Mouse (Mus musculus) stomach, embryonic 14.5 days (tissue): ENCODE data around the gene Gm10722. TPM values are rescaled to one million over a fixed set of nuclear protein-coding genes. Genes with fewer than 3 reads are reported as not detected.
"Not testable (repeated sequence)": the region's sequence is repeated elsewhere in the genome, so short reads cannot be mapped to it uniquely, and the experiment has no call there.

ENCODE experiments used
- ATAC-seq: fragments of 200-750 bp; cut with Nextera tagmentation; 2 replicates; pipeline ENCODE4 v1.8.0; 2017; ENCODE audit warnings: low read depth, moderate TSS enrichment; ENCODE audit not compliant: insufficient number of reproducible peaks, insufficient read depth, low FRiP score
- H3K27ac ChIP-seq: fragments of 300-500 bp; sonication (generic); 2 replicates; pipeline ENCODE4 v1.5.1; 2014; ENCODE audit warnings: mild to moderate bottlenecking, low read length, moderate library complexity, mixed read lengths
- H3K27me3 ChIP-seq: fragments of 300-500 bp; sonication (generic); 2 replicates; pipeline ENCODE4 v1.6.1; 2014; ENCODE audit warnings: low read length, control low read depth, mixed read lengths; ENCODE audit not compliant: control insufficient read depth, insufficient read depth
- H3K36me3 ChIP-seq: fragments of 300-500 bp; sonication (generic); 2 replicates; pipeline ENCODE4 v1.6.1; 2014; ENCODE audit warnings: mild to moderate bottlenecking, control low read depth, low read length, moderate library complexity, mixed read lengths; ENCODE audit not compliant: control insufficient read depth, insufficient read depth
- H3K4me1 ChIP-seq: fragments of 300-500 bp; sonication (generic); 2 replicates; pipeline ENCODE4 v1.6.1; 2014; ENCODE audit warnings: low read length, control low read depth, mixed read lengths; ENCODE audit not compliant: control insufficient read depth, insufficient read depth
- H3K4me2 ChIP-seq: fragments of 300-500 bp; sonication (generic); replicated peaks from 2 replicates; pipeline ENCODE4 v1.6.1; 2014; ENCODE audit warnings: low read depth, low read length, control low read depth
- H3K4me3 ChIP-seq: fragments of 300-500 bp; sonication (generic); 2 replicates; pipeline ENCODE4 v1.5.1; 2014; ENCODE audit warnings: low read depth, low read length, control low read depth
- H3K9ac ChIP-seq: fragments of 300-500 bp; sonication (generic); replicated peaks from 2 replicates; pipeline ENCODE4 v1.6.1; 2014; ENCODE audit warnings: low read depth, mild to moderate bottlenecking, control low read depth, low read length, moderate library complexity, mixed read lengths
- H3K9me3 ChIP-seq: fragments of 300-500 bp; sonication (generic); 2 replicates; pipeline ENCODE4 v1.6.1; 2016; ENCODE audit warnings: low read depth, low read length, control low read depth; ENCODE audit not compliant: control insufficient read depth
- WGBS: fragments of 180-500 bp; shearing (Covaris S2); extraction: QIAGEN DNeasy Blood & Tissue Kit; methylation state at CpG from one replicate; pipeline ENCODE4 v1.1.7; 2014; 5-methylcytosine and 5-hydroxymethylcytosine counted together
- microRNA-seq: library from miRNA; unstranded; fragments of <30 nt; microRNA quantifications from one replicate; pipeline ENCODE4, GENCODE M21; 2016
- polyA plus RNA-seq: library from polyadenylated mRNA; unstranded; fragments of >200 nt; fragmentation: Nextera tagmentation; extraction: Ambion mirVana; gene quantifications from 2 replicates; pipeline ENCODE4 v1.2.1, GENCODE M21; 2014

Gm10722 gene
- polyA plus RNA-seq, 1 experiment from 2014 or later: not detected

DNA sequence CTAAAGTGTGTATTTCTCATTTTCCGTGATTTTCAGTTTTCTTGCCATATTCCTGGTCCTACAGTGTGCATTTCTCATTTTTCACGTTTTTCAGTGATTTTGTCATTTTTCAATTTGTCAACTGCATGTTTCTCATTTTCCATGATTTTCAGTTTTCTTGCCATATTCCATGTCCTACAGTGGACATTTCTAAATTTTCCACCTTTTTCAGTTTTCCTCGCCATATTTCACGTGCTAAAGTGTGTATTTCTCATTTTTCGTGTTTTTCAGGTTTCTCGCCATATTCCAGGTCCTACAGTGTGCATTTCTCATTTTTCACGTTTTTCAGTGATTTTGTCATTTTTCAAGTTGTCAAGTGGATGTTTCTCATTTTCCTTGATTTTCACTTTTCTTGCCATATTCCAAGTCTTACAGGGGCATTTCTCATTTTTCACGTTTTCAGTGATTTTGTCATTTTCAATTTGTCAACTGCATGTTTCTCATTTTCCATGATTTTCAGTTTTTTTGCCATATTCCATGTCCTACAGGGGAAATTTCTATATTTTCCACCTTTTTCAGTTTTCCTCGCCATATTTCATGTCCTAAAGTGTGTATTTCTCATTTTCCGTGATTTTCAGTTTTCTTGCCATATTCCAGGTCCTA, 30.1 kb downstream of the Gm10722 start:
- not testable (repeated sequence) for H3K4me3 ChIP-seq, H3K36me3 ChIP-seq, H3K9me3 ChIP-seq, H3K27me3 ChIP-seq, H3K4me2 ChIP-seq, H3K4me1 ChIP-seq, H3K9ac ChIP-seq, ATAC-seq, H3K27ac ChIP-seq
- WGBS: 73% methylated on average over 2 of the region's 10 CpGs

DNA sequence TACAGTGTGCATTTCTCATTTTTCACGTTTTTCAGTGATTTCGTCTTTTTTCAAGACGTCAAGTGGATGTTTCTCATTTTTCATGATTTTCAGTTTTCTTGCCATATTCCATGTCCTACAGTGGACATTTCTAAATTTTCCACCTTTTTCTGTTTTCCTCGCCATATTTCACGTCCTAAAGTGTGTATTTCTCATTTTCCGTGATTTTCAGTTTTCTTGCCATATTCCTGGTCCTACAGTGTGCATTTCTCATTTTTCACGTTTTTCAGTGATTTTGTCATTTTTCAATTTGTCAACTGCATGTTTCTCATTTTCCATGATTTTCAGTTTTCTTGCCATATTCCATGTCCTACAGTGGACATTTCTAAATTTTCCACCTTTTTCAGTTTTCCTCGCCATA, 33.6 kb downstream of the Gm10722 start, which contains the start of gene Gm17535:
TSS of gene Gm17535 (plus strand) at position 301 of the 400 bp plus-strand sequence.
- H3K27me3 ChIP-seq, ATAC-seq, H3K27ac ChIP-seq, H3K4me3 ChIP-seq, H3K4me2 ChIP-seq, H3K4me1 ChIP-seq, H3K9ac ChIP-seq, H3K9me3 ChIP-seq, H3K36me3 ChIP-seq: not testable (repeated sequence)
- no CpG with 5 or more reads among the region's 8 CpGs for WGBS

- 72% methylated on average over 6 of the region's 8 CpGs for WGBS
- H3K4me2 ChIP-seq, H3K9me3 ChIP-seq, H3K9ac ChIP-seq, H3K36me3 ChIP-seq, ATAC-seq, H3K4me1 ChIP-seq, H3K27me3 ChIP-seq, H3K27ac ChIP-seq, H3K4me3 ChIP-seq: not testable (repeated sequence)
These were observed 35.9 kb downstream of the Gm10722 start, which contains the start of gene Gm10715 for GRCm38 (mm10) chr9:3036577-3036976. TSS of gene Gm10715 (plus strand) at chr9:3036877.

DNA sequence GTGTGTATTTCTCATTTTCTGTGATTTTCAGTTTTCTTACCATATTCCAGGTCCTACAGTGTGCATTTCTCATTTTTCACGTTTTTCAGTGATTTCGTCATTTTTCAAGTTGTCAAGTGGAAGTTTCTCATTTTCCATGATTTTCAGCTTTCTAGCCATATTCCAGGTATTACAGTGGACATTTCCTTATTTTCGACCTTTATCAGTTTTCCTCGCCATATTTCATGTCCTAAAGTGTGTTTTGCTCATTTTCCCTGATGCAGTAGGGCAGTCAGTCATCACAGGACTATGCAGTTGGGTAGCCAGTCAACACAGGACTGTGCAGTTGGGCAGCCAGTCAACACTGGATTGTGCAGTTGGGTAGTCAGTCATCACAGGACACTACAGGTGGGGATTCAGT, 37.4 kb downstream of the Gm10722 start:
- not testable (repeated sequence) for H3K9ac ChIP-seq, H3K4me3 ChIP-seq, H3K4me1 ChIP-seq, ATAC-seq, H3K36me3 ChIP-seq, H3K27me3 ChIP-seq, H3K27ac ChIP-seq, H3K4me2 ChIP-seq, H3K9me3 ChIP-seq
- WGBS: 62% methylated on average over 4 of the region's 4 CpGs

Small RNAs within 50 kb of the gene (microRNA-seq; reads per million reads assigned to microRNA genes)
- gene Mir101c: not detected

Other genes starting within 250 kb of the Gm10722 start
- not detected in 2 replicates for gene Gm11168, start 2.4 kb downstream of the Gm10722 start, polyA plus RNA-seq
- gene Gm10721, start 12.2 kb downstream of the Gm10722 start, polyA plus RNA-seq: not detected in 2 replicates
- not detected in 2 replicates for gene Gm10720, start 14.7 kb downstream of the Gm10722 start, polyA plus RNA-seq
- 0.39 TPM in 1 of 2 replicates, not detected in the other for gene Gm10719, start 16.5 kb downstream of the Gm10722 start, polyA plus RNA-seq
- 0.45 and 1.1 TPM in 2 replicates for gene Gm10718, start 22.6 kb downstream of the Gm10722 start, polyA plus RNA-seq
- 0.69 TPM in 1 of 2 replicates, not detected in the other for gene Gm10717, start 24.5 kb downstream of the Gm10722 start, polyA plus RNA-seq
- gene Gm17535, start 33.7 kb downstream of the Gm10722 start, polyA plus RNA-seq: not detected in 2 replicates
- gene Gm10715, start 36.0 kb downstream of the Gm10722 start, polyA plus RNA-seq: not detected in 2 replicates